Mouse (Mus musculus) heart, embryonic 11.5 days (tissue): ENCODE data around the gene Zbtb12. TPM values are rescaled to one million over a fixed set of nuclear protein-coding genes. Genes with fewer than 3 reads are reported as not detected.

Experiments used
- ATAC-seq: fragments of 200-750 bp; cut with Nextera tagmentation; replicated peaks from 2 replicates; pipeline ENCODE4 v1.8.0; 2017; ENCODE audit warnings: moderate library complexity; ENCODE audit not compliant: insufficient number of reproducible peaks, low FRiP score, low TSS enrichment
- H3K27ac ChIP-seq: fragments of 300-500 bp; sonication (generic); 2 replicates; pipeline ENCODE4 v1.5.1; 2014; ENCODE audit warnings: mild to moderate bottlenecking, low read depth, low read length
- H3K27me3 ChIP-seq: fragments of 300-500 bp; sonication (generic); 2 replicates; pipeline ENCODE4 v1.6.1; 2014; ENCODE audit warnings: mild to moderate bottlenecking, low read length, mixed read lengths; ENCODE audit not compliant: control insufficient read depth, insufficient read depth
- H3K36me3 ChIP-seq: fragments of 300-500 bp; sonication (generic); 2 replicates; pipeline ENCODE4 v1.6.1; 2014; ENCODE audit warnings: mild to moderate bottlenecking, low read length, moderate library complexity, mixed read lengths; ENCODE audit not compliant: control insufficient read depth, insufficient read depth
- H3K4me1 ChIP-seq: fragments of 300-500 bp; sonication (generic); 2 replicates; pipeline ENCODE4 v1.6.1; 2014; ENCODE audit warnings: low read length; ENCODE audit not compliant: control insufficient read depth, insufficient read depth
- H3K4me2 ChIP-seq: fragments of 300-500 bp; sonication (generic); 2 replicates; pipeline ENCODE4 v1.6.1; 2014; ENCODE audit warnings: mild to moderate bottlenecking, moderate library complexity
- H3K4me3 ChIP-seq: fragments of 300-500 bp; sonication (generic); 2 replicates; pipeline ENCODE4 v1.5.1; 2014; ENCODE audit warnings: low read depth, low read length
- H3K9ac ChIP-seq: fragments of 300-500 bp; sonication (generic); 2 replicates; pipeline ENCODE4 v1.6.1; 2014; ENCODE audit warnings: mild to moderate bottlenecking, low read depth, low read length, moderate library complexity
- H3K9me3 ChIP-seq: fragments of 300-500 bp; sonication (generic); replicated peaks from 2 replicates; pipeline ENCODE4 v1.6.1; 2016; ENCODE audit warnings: low read length; ENCODE audit not compliant: control insufficient read depth
- WGBS: fragments of 180-500 bp; shearing (Covaris S2); extraction: QIAGEN DNeasy Blood & Tissue Kit; methylation state at CpG from one replicate; pipeline ENCODE4 v1.1.7; 2014; ENCODE audit not compliant: insufficient replicate concordance; 5-methylcytosine and 5-hydroxymethylcytosine counted together
- polyA plus RNA-seq: library from polyadenylated mRNA; unstranded; fragments of >200 nt; fragmentation: Nextera tagmentation; extraction: Ambion mirVana; gene quantifications from 2 replicates; pipeline ENCODE4 v1.2.1, GENCODE M21; 2014

Gene Zbtb12
- polyA plus RNA-seq, 1 experiment from 2014 or later: 0.59 TPM

DNA sequence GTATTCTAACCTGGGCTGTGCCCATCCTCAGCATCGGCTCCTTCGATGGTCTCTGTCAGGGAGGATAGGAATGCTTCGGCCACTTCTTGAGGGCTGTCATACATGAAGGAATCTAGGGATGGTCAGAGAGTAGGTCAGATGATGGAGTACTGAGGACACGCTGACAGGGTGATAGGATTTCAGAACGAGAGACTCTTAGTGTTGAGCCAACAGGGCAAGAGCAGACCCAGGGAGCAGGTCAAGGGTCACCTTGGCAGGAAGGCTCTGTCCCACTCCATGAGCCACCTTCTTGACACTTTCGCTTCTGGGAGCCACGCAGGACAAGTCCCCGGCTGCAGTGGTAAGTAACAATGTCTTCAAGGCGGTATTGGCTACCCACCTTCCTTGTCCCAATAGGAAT is 18.8 kb upstream of the Zbtb12 start:
- H3K4me3 ChIP-seq: no peak overlapping the region
- H3K9ac ChIP-seq: no peak overlapping the region
- H3K4me2 ChIP-seq: no peak overlapping the region
- no peaks in the 10 kb centered on the region for H3K4me1 ChIP-seq
- no peak for ATAC-seq
- no peak overlapping the region for H3K27ac ChIP-seq
- WGBS: 76% methylated on average over 9 of the region's 9 CpGs
- H3K36me3 ChIP-seq: peaks cover 4% of the 10 kb centered on the region; the same call in 1 of the 2 replicates
- H3K27me3 ChIP-seq: peaks cover 9% of the 10 kb centered on the region
- no peaks in the 10 kb centered on the region for H3K9me3 ChIP-seq

GRCm38 (mm10) chr17:34861704-34862415 is 17.4 kb upstream of the Zbtb12 start:
- H3K4me1 ChIP-seq: no peaks in the 10 kb centered on the region
- peaks cover 9% of the 10 kb centered on the region for H3K27me3 ChIP-seq
- H3K4me3 ChIP-seq: no peak overlapping the region
- 66% methylated on average over 13 of the region's 13 CpGs for WGBS
- H3K9me3 ChIP-seq: no peaks in the 10 kb centered on the region
- H3K36me3 ChIP-seq: no peaks in the 10 kb centered on the region
- H3K9ac ChIP-seq: no peak overlapping the region
- no peak overlapping the region for H3K27ac ChIP-seq
- no peak overlapping the region for H3K4me2 ChIP-seq
- ATAC-seq: no peak

DNA sequence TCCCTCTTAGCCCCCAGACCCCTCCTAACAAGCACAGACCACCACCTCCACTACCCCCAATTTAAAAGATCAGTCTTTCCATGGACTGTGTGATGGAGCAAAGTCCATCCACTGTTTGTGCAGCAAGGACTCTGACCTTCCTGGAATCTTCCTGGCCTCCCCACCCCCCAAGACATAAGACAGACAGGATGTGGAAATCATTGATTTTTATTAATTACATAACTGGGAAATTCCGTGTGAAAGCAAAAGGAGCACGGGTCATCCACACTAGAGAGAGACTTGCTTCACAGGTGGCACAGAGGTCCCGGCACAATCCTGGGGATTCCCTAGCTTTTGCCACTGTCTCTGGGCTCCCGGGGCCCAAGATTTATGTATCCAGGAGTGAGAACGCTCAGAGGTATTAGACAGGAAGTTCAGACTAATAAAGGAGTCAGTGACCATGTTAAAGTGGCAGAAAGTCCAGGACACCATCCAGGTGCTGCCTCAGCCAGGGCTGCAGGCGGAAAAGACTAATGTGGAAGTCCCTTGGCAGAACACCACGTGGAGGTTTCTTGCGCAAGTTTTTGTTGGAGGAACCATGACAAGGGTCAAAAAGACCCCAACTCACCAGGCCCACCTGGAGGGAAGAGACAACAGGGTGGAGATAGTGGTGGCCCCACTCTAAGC is 16.7 kb upstream of the Zbtb12 start, which contains the start of gene Cfb:
Cfb (minus strand) TSS at position 103 of the 666 bp plus-strand sequence.
- H3K27ac ChIP-seq: no peak within 1 kb of the TSS
- WGBS: 64% methylated on average over 8 of the region's 8 CpGs
- no peak within 1 kb of the TSS for H3K4me2 ChIP-seq
- ATAC-seq: no peak
- H3K36me3 ChIP-seq: no peaks in the 10 kb centered on the region
- H3K4me3 ChIP-seq: no peak within 1 kb of the TSS
- H3K9me3 ChIP-seq: no peaks in the 10 kb centered on the region
- H3K4me1 ChIP-seq: no peaks in the 10 kb centered on the region
- no peak within 1 kb of the TSS for H3K9ac ChIP-seq
- H3K27me3 ChIP-seq: peaks cover 9% of the 10 kb centered on the region

GRCm38 (mm10) chr17:34865981-34866380 is 13.3 kb upstream of the Zbtb12 start:
- Histone ChIP-seq H3K36me3 (no peaks in the 10 kb centered on the region), H3K27ac (no peak overlapping the region), H3K9ac (no peak overlapping the region), H3K27me3 (peaks cover 9% of the 10 kb centered on the region), H3K4me3 (no peak overlapping the region), H3K4me1 (no peaks in the 10 kb centered on the region), H3K9me3 (no peaks in the 10 kb centered on the region), H3K4me2 (no peak overlapping the region)
- WGBS: 59% methylated on average over 7 of the region's 7 CpGs
- ATAC-seq: no peak

- no peak overlapping the region for H3K4me2 ChIP-seq
- no peak overlapping the region for H3K4me3 ChIP-seq
- ATAC-seq: no peak
- H3K9ac ChIP-seq: no peak overlapping the region
- H3K36me3 ChIP-seq: no peaks in the 10 kb centered on the region
- WGBS: 88% methylated on average over 6 of the region's 6 CpGs
- H3K9me3 ChIP-seq: no peaks in the 10 kb centered on the region
- no peak overlapping the region for H3K27ac ChIP-seq
- no peaks in the 10 kb centered on the region for H3K27me3 ChIP-seq
- H3K4me1 ChIP-seq: peaks cover 2% of the 10 kb centered on the region; the same call in 1 of the 2 replicates
Measured at GRCm38 (mm10) chr17:34874321-34874720, 5.0 kb upstream of the Zbtb12 start.

DNA sequence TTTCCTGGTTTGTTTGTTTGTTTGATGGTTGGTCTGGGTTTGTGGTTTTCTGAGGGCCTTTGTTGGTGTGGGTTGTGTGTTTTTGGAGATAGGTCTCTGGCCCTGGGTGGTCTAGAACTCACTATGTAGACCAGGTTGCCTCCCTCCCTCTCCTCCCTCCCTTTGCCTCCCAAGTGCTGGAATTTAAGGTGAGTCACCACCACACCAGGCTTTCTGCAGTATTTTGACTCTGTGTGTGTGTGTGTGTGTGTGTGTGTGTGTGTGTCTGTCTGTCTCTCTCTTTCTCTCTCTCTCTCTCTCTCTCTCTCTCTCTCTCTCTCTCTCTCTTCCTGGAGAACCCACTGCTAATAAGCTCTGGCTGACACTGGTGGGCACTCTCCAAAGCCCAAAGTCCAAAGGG is 1.9 kb downstream of the Zbtb12 start:
- no peak overlapping the region for H3K4me2 ChIP-seq
- no peaks in the 10 kb centered on the region for H3K9me3 ChIP-seq

GRCm38 (mm10) chr17:34881683-34882310 is 2.5 kb downstream of the Zbtb12 start, which contains the start of gene Gm20547:
Gene Gm20547, minus strand, starts transcription at chr17:34882042.
- no peaks in the 10 kb centered on the region for H3K9me3 ChIP-seq
- H3K27me3 ChIP-seq: no peaks in the 10 kb centered on the region; the same call in 1 of the 2 replicates
- no peak within 1 kb of the TSS for H3K27ac ChIP-seq
- ATAC-seq: no peak
- H3K4me3 ChIP-seq: 0 out of 2 replicates have a peak within 1 kb of the TSS, but pooled peaks have one; percentile 0
- peak within 1 kb of the TSS; percentile 36 for H3K4me2 ChIP-seq
- peaks cover 8% of the 10 kb centered on the region; the same call in 1 of the 2 replicates for H3K4me1 ChIP-seq
- 12% methylated on average over 15 of the region's 15 CpGs for WGBS
- peak within 1 kb of the TSS; percentile 8; the same call in 1 of the 2 replicates for H3K9ac ChIP-seq
- no peaks in the 10 kb centered on the region for H3K36me3 ChIP-seq

More for the DNA sequence above, 1.9 kb downstream of the Zbtb12 start:
- H3K4me1 ChIP-seq: peaks cover 8% of the 10 kb centered on the region; the same call in 1 of the 2 replicates
- no peak for ATAC-seq
- no peak overlapping the region for H3K27ac ChIP-seq
- no peaks in the 10 kb centered on the region; the same call in 1 of the 2 replicates for H3K27me3 ChIP-seq
- H3K36me3 ChIP-seq: no peaks in the 10 kb centered on the region
- H3K9ac ChIP-seq: no peak overlapping the region
- H3K4me3 ChIP-seq: no peak overlapping the region

DNA sequence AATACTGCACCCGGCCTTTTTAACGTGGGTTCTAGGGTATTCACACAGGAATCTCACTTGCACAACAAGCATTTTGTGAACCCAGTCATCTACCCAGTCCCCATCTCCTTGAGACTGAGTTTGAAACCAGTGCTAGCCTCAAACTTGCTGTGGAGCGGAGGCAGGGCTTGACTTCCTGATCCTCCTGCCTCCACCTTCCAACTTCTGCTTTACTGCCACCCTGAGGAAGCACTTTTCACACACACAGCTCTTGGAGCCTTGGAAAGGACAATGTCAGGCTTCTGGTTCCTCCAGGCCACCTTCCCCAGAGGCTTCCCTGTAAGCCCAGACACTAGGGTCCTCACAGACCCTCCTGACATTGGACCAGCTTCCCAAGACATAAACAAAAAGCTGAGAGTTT is 4.0 kb downstream of the Zbtb12 start:
- H3K9ac ChIP-seq: no peak overlapping the region
- H3K27me3 ChIP-seq: no peaks in the 10 kb centered on the region; the same call in 1 of the 2 replicates
- no peaks in the 10 kb centered on the region for H3K36me3 ChIP-seq
- H3K4me3 ChIP-seq: no peak overlapping the region
- no peak for ATAC-seq
- H3K4me1 ChIP-seq: peaks cover 8% of the 10 kb centered on the region; the same call in 1 of the 2 replicates
- 69% methylated on average over 3 of the region's 3 CpGs for WGBS
- H3K27ac ChIP-seq: no peak overlapping the region
- H3K9me3 ChIP-seq: no peaks in the 10 kb centered on the region
- H3K4me2 ChIP-seq: no peak overlapping the region
